Mouse (Mus musculus): ENCODE results near the gene Gm40193. TPM values are rescaled to one million over a fixed set of nuclear protein-coding genes. Genes with fewer than 3 reads are reported as not detected.
"Not testable (repeated sequence)": the region's sequence is repeated elsewhere in the genome, so short reads cannot be mapped to it uniquely, and the experiment has no call there.

The Gm40193 gene
- total RNA-seq (2021): not detected
- long read RNA-seq, experiment 1: 0 reads
- long read RNA-seq, experiment 2: 0 reads

DNA sequence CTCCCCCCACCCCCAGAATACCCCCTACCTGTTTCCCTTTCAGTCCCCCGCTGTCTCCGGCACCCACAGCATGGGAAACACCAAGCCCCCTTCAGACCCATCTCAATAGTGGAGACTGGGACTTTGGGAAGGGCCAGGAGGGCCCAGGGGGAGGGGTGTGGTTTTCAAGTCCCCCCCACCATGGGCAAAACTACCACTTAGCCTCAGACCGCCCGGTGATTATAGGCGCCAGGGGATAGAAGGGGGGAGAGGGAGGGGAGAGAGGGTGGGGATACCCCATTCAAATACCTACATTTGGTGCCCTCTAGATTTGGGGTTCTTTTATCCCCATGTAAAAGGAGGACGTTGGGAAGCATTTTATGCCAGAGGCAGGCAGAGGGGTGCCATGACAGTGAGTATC lies at the start of gene Gm40193:
TSS of gene Gm40193 (minus strand) at position 101 of the 400 bp plus-strand sequence.
- no peak for DNase-seq

DNA sequence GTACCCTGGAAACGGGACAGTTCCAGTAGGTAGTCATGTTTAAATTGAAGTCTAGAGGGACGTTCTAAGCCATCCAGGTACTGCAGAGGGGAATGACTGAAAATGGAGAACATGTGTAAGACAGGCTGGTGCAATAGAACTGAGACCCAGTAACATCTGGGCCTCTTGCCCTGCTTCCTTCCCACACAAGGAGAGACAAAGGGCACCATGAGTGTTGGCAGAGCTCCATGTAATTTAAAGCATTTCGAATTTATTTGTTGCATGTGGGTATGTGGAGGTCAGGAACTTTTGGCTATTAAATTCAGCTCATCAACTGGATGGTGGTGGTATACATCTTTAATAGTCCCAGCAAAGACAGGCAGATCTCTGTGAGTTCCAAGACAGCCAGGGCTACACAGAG lies 49.5 kb upstream of the Gm40193 start:
- DNase-seq: no peak

DNA sequence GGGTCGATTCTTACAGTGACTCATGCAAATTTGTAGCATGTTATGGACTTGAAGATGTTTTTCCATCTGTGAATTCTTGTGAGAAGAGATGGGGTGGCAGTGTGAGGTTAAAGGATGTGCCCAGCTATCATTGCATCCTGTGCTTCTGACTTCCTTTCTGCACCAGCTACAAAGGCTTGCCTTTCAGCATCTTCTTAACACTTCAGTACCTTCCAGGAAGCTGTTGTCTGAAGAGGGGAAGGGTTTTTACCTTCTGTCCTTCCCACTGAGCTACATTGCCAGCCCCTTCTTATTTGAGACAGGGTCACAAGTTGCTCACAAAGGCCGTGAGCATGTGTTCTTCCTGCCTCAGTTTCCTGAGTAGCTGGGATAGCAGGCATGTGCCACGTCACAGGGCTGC lies 48.2 kb upstream of the Gm40193 start:
- no peak for DNase-seq

DNA sequence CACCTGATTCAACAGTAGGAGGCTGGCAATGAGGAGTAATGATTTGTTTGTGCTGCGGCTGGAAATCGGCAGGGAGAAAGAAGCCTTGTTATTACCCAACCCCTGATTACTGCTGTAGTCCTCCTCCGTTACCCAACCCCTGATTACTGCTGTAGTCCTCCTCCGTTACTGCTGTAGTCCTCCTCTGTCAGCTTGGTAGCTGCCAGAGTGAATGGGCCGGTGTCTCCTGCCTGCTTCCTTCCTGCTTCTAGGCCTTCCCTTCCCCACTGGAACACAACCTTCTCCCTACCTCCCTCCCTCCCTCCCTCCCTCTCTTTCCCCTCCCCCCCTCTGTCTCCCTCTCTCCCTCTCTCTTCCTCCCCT lies 47.6 kb upstream of the Gm40193 start:
- DNase-seq: no peak

DNA sequence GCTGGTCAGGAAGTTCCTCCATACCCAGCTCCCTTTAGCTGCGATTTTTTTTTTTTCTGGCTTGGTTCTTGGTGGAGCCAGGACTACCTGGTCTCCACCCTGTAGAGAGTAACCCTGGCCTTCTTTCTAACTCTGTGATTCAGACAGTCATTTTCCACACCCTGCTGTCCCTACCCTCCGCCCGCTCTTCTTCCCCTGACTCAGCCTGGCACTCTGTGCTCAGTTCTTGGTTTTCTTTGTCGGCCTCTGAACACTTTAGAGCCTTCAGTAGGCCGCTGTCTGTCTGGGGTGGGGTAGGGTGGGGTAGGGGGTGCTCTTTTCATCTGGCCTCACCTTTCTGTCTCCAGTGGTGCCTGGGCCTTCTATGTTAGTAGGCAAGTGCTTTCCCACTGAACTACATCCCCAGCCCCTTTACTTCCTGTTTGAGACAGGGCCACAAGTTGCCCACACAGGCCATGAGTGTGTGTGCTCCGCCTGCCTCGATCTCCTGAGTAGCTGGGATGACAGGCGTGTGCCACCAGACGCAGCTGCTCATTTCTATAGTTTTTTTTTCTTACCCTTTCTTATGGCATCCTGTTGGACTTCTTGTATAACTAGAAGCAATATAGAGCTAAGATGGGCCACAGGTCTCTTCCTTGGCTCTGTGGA lies 47.1 kb upstream of the Gm40193 start:
- no peak for DNase-seq

DNA sequence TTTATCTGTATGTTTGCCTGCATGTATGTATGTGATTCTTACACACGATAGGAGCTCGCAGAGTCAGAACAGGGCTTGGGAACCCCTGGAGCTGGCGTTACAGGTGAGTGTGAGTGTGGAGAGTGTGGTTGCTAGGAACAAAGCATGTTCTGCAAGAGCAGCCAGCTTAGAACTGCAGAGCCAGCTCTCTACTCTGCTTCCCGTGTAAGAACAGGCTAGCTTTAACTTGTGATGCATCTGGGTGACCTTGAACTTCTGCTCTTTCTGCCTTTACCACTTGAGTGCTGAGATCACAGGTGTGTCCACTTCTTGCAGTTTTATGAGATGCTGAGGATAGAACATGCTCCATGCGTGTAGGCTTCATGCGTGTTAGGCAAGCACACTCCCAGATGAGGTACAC lies 46.2 kb upstream of the Gm40193 start:
- no peak for DNase-seq

DNA sequence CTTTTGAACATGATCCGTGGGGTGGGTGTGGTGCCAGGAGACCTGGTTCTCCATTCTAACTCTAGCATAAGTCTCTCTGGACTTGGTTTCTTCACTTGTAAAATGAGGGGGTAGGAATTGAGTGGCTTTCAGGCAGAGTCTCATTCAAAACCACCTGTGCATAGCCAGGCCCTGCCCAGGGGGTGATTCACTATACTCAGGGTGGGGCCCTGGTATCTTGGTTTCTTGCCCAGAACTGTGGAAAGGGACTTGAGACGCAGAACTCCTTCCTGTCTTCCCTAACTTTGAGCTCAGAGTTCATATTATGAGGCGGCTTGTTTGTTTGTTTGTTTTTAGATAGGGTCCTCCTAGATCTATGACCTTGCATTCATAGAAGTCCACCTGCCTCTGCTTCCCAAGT lies 44.5 kb upstream of the Gm40193 start:
- no peak for DNase-seq

DNA sequence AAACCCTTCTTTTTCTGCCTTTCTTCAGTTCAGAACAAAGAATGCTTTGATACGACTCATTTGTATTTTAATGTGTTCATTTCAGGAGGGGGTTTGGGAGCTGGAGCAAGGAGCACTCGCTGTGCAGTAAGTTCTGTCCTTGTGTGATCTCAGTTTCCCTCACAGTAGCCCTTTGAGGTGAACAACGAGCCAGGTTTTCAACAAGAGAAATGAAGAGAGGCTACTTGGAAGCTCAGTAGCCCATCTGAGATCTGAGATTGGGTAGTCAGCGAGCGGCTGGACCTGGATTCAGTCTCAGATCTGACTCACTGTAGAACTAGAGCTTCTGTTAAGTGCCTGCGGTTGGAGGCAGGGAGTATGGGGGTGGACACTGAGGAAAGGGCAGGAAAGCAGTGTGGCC lies 41.1 kb upstream of the Gm40193 start:
- no peak for DNase-seq

DNA sequence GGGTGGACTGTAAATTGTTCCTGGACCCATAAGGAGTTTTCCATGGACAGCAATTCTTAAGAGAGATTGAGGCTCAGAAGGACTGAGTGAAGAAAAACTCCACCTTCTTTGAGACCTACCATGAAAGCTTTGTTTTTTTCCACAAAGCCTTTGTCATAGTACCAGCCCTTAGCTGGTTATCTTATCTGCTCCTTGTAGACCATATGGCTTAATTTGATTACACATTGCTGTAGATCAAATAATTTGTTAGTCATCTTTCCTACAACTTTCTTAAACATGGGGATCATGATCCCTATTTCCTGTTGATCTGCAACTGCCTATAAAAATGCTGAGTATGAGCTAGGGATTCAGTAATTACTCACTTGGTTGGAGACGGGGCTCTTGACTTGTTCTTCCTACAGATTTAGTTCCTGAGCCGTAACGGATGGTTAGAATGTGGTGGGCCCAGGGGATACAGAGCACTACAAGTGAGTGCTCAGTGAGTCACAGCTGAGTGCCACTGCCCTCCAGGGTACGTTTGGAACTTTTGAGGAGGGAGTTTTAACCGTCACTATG lies 39.7 kb upstream of the Gm40193 start:
- DNase-seq: no peak

DNA sequence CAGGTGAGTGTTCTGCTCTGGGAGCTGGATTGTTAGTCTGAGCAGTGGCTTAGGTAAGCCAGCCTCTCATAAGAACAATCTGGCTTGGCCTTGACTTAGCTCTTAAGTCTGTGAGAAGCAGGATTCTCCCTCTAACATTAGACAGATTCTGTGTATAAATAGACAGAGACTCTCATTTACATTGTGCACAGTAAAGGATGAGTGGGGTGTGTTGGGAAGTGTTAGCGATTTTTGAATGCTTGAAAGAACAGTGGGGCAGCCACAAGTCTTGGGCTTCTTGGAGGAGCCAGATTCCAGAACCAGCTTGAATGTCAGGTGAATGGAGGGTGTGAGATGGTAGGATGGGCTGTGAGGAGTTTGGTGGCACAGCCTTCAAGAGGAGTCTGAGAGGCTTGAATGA lies 38.9 kb upstream of the Gm40193 start:
- DNase-seq: no peak

DNA sequence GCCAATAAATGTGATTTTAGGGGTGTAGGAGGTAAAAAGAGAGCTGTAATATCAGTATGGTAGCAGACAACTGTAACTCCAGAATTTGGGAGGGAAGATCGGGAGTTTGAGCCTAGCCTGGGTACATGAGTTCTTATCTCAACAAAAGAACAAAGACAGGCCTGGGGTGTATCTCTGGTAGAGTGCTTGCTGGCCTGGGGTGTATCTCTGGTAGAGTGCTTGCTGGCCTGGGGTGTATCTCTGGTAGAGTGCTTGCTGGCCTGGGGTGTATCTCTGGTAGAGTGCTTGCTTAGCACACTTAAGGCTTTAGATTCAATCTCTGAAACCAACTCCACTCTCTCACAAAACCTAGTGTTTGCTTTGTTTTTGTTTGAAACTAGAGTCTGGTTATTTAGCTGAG lies 37.9 kb upstream of the Gm40193 start:
- DNase-seq: not testable (repeated sequence)

DNA sequence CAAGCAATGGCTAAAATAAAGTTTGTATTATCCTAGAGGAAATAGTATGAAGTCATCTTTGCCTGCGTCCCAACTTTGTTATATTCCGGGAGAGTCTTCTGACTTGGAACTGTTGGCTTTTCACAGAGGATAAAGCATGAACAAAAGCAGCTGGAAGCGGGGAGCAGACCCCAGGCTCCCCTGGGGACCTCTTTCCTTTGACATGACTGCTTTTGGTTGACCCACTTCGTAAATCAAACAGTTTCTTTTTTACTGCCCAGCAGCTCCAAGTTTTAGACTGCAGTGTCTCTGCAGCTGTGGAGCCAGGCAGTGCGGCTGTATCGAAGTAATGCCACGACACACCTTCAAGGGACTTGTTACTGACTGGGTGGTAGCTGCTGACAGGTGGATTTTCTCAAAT lies 33.8 kb upstream of the Gm40193 start:
- no peak for DNase-seq

DNA sequence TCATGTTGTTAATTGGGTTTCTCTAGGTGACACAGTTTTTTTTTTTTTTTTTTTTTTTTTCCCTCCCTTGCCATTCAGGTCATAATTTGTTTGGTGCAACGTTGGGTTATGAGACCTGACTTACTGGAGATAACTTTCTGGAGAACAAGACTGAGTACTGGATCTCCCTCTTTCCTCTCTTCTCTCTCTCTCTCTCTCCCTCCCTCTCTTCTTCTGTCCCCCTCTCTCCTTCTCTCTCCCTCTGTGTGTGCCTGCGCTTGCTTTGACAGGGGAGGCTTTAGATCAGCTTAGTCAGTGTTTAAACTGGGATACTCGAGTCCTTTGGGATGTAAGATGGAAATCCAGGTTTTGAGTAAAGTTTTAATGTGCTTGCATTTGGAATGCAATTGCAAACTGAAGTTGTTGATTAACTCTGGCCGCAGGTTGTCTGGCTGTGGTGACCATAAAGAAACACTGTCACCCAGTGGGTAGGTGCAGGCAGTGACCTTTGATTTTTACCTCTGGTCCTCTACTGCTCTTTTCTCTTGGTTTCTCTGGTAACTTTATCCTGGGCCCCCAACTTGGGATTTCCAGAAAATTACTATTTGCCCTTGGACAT lies 31.6 kb upstream of the Gm40193 start:
- no peak for DNase-seq

DNA sequence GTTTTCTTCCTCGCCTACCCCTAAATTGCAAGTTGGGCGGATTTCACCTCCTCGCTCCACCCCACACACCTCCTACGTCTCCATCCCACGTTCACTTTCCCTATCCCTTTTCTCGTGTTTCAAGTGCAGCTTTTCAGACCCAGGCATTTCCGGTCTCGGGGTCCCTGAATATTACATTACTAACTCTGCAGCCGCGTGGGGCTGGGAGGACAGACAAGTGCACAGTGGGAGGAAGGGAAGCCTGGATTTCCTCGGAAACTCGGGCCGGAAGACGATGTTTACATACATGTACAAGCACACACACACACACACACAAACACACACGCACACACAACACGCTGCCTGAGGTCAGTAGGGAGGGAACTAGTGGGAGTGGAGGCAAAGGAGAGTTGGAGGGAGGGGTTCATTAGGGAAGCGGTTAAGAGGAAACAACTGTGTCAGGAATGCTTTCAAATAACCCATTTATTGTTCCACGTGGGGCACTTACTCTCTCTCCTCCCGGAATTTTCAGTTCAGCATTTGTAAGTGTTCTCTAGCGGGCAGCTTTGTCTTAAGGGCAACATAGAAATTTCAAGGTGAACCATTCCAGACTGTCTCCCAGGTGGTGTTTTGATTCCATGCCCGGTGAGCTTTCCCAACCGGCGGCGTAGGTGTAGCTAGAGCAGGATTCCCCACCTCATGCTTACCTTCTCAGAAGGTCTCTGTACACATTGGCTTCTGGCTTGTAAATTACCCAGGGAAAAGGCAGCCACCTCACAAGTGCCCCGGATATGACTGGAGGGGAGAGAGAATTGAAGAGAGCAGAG lies 30.9 kb upstream of the Gm40193 start:
- peak; percentile 40 to 60 for DNase-seq

DNA sequence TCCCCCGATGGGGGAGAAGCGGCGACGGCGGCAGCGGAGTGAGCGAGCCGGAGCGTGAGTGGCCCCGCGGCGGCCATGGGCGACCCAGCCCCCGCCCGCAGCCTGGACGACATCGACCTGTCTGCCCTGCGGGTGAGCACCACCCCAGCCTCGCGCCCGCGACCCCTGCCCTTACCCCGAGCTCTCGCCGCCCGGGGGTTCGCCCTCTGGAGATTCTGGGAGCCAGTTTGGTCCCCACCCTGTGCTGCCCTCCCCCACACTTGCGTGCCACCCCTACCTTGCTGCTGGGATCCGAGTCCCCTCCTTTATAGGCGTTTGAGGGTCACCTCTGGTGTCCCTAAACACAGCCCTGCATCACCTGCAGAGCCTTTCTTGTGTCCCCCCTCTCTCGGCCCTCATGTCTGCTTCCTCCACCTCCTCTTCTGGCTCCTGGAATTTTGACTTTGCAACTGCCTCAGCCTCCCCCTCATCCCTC lies 30.3 kb upstream of the Gm40193 start:
- no peak for DNase-seq

DNA sequence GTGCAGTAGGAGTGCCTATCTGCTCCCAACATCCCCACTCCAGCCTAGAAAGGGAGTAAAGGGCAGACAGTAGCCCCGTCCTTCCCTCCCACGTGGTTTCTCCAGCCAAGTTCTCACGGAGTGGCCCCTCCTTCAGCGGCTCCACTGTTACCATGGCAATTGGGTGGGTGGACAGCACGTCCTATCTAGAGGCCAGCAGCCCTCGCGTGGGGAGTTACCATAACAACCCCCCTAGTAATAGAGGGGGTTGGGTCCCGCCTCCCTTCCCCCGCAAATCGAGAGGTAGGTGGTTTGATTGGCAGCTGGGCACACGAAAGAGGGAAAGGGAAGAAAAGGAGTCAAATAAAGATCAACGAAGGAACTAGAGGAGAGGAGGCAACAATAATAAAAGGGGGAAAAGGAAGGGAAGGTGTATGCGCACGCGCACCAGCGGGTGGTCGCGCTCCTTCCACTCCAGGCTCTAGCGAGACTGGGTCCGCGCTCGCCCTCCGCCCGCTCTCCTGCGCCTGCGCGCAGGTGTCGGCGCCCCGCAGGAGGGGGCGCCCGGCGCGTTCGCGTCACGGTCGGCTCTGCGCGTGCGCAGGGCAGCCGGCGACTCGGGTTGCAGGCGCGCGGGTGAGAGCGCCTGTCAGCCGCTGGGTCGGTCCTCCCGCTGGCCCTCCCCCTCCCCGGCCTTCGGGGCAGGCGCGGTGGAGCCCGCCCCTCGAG lies 29.7 kb upstream of the Gm40193 start, which contains the start of gene Mink1:
TSS of gene Mink1 (plus strand) at position 595 of the 708 bp plus-strand sequence.
- DNase-seq: peak; percentile 87 to 92

DNA sequence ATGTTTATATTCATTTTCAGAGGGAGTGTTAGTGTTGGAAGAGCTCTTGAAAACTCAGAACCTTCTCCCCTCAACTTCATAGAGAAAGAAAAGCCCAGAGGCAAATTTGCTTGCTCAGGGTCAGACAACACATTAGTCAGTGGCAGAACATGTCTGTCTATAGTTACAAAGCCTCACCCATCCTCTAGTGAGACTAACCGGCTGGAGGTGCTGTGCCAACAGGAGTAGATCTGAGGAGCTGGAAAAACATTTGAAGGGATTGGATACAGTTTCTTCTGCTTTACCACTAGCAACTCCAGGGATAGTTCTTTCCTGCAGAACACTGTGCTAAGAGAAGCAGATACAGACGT lies 29.2 kb upstream of the Gm40193 start:
- DNase-seq: no peak

DNA sequence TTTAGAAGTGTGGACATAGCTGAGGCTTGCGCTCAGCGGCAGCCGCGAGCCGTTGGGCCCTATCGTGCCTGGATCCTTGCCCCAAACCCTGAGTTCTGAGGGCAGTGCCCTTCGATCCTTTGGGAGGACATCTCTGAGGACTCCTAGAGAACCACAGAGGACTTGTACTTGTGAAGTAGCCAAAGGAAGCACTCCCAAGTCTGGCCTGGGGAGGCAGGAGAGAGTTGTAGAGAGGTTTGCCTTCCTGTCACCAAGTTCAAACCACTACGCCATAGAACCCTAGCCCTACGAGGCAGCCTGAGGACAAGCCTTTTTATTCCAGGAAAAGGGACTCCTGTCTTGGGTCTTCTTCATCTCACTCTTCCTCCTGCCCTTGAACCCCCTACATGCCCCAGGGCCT lies 24.8 kb upstream of the Gm40193 start:
- no peak for DNase-seq

DNA sequence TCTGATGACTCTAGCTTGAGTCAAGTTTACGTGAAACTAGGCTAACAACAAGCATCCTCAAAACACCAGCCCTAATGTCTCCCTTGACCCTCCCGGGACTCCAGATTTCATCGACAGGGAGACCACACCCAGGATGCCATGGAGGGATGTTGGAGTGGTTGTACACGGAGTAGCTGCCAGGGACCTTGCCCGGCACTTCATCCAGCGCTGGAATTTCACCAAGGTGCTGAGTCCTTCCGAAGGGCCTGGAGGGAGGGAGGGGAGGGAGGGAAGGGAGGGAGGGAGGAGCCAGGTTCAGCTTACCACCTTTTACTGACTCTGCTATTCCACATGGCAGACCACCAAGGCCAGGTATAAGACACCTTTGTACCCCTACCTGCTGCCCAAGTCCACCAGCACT lies 21.2 kb upstream of the Gm40193 start:
- no peak for DNase-seq

DNA sequence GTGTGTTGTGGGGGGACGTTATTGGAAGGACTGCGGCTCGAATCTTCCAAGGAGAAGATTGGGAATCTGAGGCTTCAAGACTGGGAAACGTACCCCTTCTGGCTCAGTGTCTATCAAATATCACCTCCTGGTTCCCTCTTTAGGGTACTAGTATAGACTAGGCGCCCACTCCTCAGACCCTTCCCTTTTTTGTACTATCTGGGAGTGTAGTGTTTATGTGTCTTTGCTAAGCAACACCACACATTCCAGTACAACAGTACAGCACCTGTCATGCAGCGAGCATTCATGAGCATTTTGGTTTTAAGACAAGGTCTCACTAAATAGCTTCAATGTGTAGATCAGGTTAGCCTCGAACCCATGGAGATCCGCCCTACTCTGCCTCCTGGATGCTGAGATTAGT lies 18.8 kb upstream of the Gm40193 start:
- DNase-seq: no peak

DNA sequence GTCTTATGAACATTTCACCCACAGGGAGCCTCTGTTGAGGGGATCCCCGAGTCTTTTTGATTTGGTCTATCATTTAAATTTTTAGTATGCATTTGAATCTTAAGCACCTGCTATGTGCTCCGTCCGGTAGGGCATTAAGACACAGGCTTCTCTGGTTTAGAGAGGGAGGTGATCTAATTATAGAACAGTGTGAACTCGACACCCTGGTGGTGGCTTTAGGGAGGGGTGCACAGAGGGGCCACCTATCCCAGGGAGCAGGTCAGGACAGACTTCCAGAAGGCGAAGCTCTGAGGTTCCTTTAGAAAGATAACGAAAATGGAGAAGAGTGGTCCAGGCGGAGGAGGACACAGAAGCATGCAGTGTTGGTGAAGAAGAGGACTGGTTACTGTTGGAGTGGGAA lies 11.8 kb upstream of the Gm40193 start:
- no peak for DNase-seq

DNA sequence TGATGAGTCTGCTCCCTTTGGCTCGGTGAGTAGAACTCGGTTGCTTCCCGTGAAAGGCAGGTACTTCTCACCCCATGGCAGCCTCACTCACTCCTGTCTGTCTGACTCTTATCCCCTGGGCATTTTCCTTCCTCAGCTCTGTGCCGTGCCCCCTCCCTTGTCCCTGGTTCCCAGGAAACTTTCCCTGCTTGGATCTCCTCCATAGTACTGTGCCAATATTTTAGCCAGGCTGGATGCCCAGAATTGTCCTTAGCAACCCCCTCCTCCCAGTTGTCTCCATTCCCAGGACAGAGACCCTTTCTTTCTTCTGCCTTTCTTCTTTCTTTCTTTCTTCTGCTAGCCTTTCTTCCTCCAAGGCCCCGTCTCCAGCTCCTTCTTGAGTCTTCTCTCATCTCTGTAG lies 8.7 kb upstream of the Gm40193 start:
- DNase-seq: no peak

DNA sequence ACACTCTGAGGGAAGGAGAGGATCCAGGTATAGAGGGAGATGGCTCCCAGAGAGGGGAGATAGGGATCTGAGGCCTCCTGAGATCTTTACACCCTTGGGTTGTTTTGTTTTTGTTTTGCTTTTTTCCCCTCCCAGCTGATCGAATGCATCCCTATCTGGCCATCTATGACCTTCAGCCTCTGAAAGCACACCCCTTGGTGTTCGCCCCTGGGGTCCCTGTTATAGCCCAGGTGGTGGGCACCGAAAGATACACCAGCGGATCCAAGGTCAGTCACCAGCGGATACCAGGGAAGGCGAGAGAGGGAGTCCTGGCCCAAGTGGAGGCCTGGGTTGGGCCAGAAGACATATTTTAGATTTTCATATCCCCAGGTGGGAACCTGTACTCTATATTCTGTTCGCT lies 8.2 kb upstream of the Gm40193 start:
- no peak for DNase-seq
